8 mouse cellular contexts compared by ENCODE assay signal in the genomic region with DNA sequence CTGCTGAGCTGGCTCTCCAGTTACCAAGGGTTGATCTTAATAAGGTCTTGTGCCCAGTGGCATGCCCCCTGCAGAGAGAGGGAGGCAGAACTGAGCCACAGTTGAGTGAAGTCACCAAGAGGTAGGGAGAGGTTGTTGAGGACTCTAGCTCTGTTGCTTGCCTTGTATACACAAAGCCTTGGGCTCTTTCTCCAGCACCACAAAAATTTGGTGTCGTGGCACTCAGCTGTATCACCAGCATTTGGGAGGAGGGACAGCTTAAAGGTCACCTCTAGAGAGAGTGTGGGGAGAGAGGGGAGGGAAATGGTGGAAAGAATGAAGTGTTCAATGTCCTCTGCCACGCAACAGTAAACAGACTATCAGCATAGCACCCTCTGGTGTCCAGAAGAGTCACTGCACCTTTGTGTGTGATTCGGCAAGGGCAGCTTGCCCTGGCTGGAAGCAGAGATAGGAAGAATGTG. TPM values are rescaled to one million over a fixed set of nuclear protein-coding genes. Genes with fewer than 3 reads are reported as not detected.
DNase-seq lines count a peak whose midpoint lies in the region; ATAC-seq lines count a peak whose summit lies in the region.

No protein-coding gene starts in this region.

- peak; percentile 66; the same call in 1 of the 2 replicates for ATAC-seq in hindbrain, embryonic 15.5 days (ENCODE audit: low FRiP score, low read depth)

- WGBS in hindbrain, embryonic 15.5 days: 7% methylated on average over 3 of the region's 3 CpGs

- H3K9me3 ChIP-seq in hindbrain, embryonic 15.5 days: no peaks in the 10 kb centered on the region

- no peaks in the 10 kb centered on the region for H3K27me3 ChIP-seq in hindbrain, embryonic 15.5 days

- DNase-seq in NIH3T3 (ENCODE audit: low read depth): peak; percentile 88
- DNase-seq in cerebellum, postnatal 10 days: peak; percentile 85 to 86
- peak; percentile 82 for DNase-seq in gastrocnemius, adult 18-20 months (ENCODE audit: low spot score)
- DNase-seq in layer of hippocampus, postnatal 36 days: peak; percentile 51 to 74
- peak; percentile 90 for DNase-seq in lung, postnatal 36 days
- DNase-seq in retina, postnatal 1 day: peak; percentile 86
- peak; percentile 35 for DNase-seq in urinary bladder, adult 2 months (ENCODE audit: low spot score)

- H3K4me3 ChIP-seq in hindbrain, embryonic 15.5 days: no peak overlapping the region

- no peak overlapping the region for H3K27ac ChIP-seq in hindbrain, embryonic 15.5 days (replicated peaks)

- no peaks in the 10 kb centered on the region for H3K36me3 ChIP-seq in hindbrain, embryonic 15.5 days

- H3K9ac ChIP-seq in hindbrain, embryonic 15.5 days: no peak overlapping the region

- no peaks in the 10 kb centered on the region for H3K4me1 ChIP-seq in hindbrain, embryonic 15.5 days (replicated peaks)

- no peak overlapping the region for H3K4me2 ChIP-seq in hindbrain, embryonic 15.5 days

RNA-seq across cellular contexts. Expression of a gene that starts 9.2 kb away (rescaled TPM):
- 10 to 100 TPM; 65.2 to 69.0 TPM for total RNA-seq in gastrocnemius, adult 18-20 months (2021)
- 22.7 and 23.7 TPM in 2 replicates for polyA plus RNA-seq in hindbrain, embryonic 15.5 days (2015; fragmentation: Nextera tagmentation; extraction: Ambion mirVana)
- 10 to 100 TPM; 15.9 to 18.5 TPM for total RNA-seq in layer of hippocampus, postnatal 36 days (2021)
- polyA plus RNA-seq in urinary bladder, adult 2 months (2012; rRNA removed): 57.5 and 74.7 TPM in 2 replicates

RNA-seq across cellular contexts. Expression of a gene that starts 54.5 kb away (rescaled TPM):
- under 1 TPM; 0.07 to 0.09 TPM for total RNA-seq in gastrocnemius, adult 18-20 months (2021)
- polyA plus RNA-seq in hindbrain, embryonic 15.5 days (2015; fragmentation: Nextera tagmentation; extraction: Ambion mirVana): not detected in 2 replicates
- total RNA-seq in layer of hippocampus, postnatal 36 days (2021): under 1 TPM in 1 of 2 experiments, not detected in 1; 0.05 TPM
- 0.54 and 0.56 TPM in 2 replicates for polyA plus RNA-seq in urinary bladder, adult 2 months (2012; rRNA removed)

RNA-seq across cellular contexts. Expression of a gene that starts 55.0 kb away (rescaled TPM):
- not detected for total RNA-seq in gastrocnemius, adult 18-20 months (2021)
- polyA plus RNA-seq in hindbrain, embryonic 15.5 days (2015; fragmentation: Nextera tagmentation; extraction: Ambion mirVana): 0.12 and 0.26 TPM in 2 replicates
- total RNA-seq in layer of hippocampus, postnatal 36 days (2021): not detected
- polyA plus RNA-seq in urinary bladder, adult 2 months (2012; rRNA removed): 0.34 and 0.50 TPM in 2 replicates

RNA-seq across cellular contexts. Expression of a gene that starts 57.6 kb away (rescaled TPM):
- total RNA-seq in gastrocnemius, adult 18-20 months (2021): not detected
- 0.09 TPM in 1 of 2 replicates, not detected in the other for polyA plus RNA-seq in hindbrain, embryonic 15.5 days (2015; fragmentation: Nextera tagmentation; extraction: Ambion mirVana)
- total RNA-seq in layer of hippocampus, postnatal 36 days (2021): not detected
- polyA plus RNA-seq in urinary bladder, adult 2 months (2012; rRNA removed): not detected in 2 replicates

RNA-seq across cellular contexts. Expression of a gene that starts 57.7 kb away (rescaled TPM):
- total RNA-seq in gastrocnemius, adult 18-20 months (2021): not detected
- 0.07 TPM in 1 of 2 replicates, not detected in the other for polyA plus RNA-seq in hindbrain, embryonic 15.5 days (2015; fragmentation: Nextera tagmentation; extraction: Ambion mirVana)
- under 1 TPM in 1 of 2 experiments, not detected in 1; 0.12 TPM for total RNA-seq in layer of hippocampus, postnatal 36 days (2021)
- polyA plus RNA-seq in urinary bladder, adult 2 months (2012; rRNA removed): not detected in 2 replicates

Comparison
In these comparisons a context has a peak if more than half of its experiments do, and no peak if none do; other contexts are left out.
1. DNase-seq: peak in every context shown above with its lines; median percentile 90 in lung, postnatal 36 days; 88 in NIH3T3; 86 in retina, postnatal 1 day; 86 in cerebellum, postnatal 10 days; 82 in gastrocnemius, adult 18-20 months; 62 in layer of hippocampus, postnatal 36 days; 35 in urinary bladder, adult 2 months.